Mouse (Mus musculus) hindbrain, embryonic 12.5 days (tissue): Measurements from ENCODE around the gene Cct2. TPM values are rescaled to one million over a fixed set of nuclear protein-coding genes. Genes with fewer than 3 reads are reported as not detected.
A peak's percentile ranks its signal among the peaks of the same experiment; 100 is the strongest.
"Not testable (repeated sequence)": the region's sequence is repeated elsewhere in the genome, so short reads cannot be mapped to it uniquely, and the experiment has no call there.

Source experiments
- ATAC-seq: fragments of 200-750 bp; cut with Nextera tagmentation; 2 replicates; pipeline ENCODE4 v1.8.0; 2017; ENCODE audit warnings: moderate TSS enrichment; ENCODE audit not compliant: low FRiP score
- H3K27ac ChIP-seq: fragments of 300-500 bp; sonication (generic); 2 replicates; pipeline ENCODE4 v1.5.1; 2016; ENCODE audit warnings: mild to moderate bottlenecking
- H3K27me3 ChIP-seq: fragments of 300-500 bp; sonication (generic); 2 replicates; pipeline ENCODE4 v1.6.1; 2016; ENCODE audit warnings: mild to moderate bottlenecking
- H3K36me3 ChIP-seq: fragments of 300-500 bp; sonication (generic); 2 replicates; pipeline ENCODE4 v1.6.1; 2016; ENCODE audit warnings: mild to moderate bottlenecking
- H3K4me1 ChIP-seq: fragments of 300-500 bp; sonication (generic); 2 replicates; pipeline ENCODE4 v1.6.1; 2016
- H3K4me2 ChIP-seq: fragments of 300-500 bp; sonication (generic); replicated peaks from 2 replicates; pipeline ENCODE4 v1.6.1; 2016; ENCODE audit warnings: mild to moderate bottlenecking
- H3K4me3 ChIP-seq: fragments of 300-500 bp; sonication (generic); 2 replicates; pipeline ENCODE4 v1.5.1; 2016; ENCODE audit warnings: mild to moderate bottlenecking
- H3K9ac ChIP-seq: fragments of 300-500 bp; sonication (generic); 2 replicates; pipeline ENCODE4 v1.6.1; 2016; ENCODE audit warnings: mild to moderate bottlenecking, moderate library complexity
- H3K9me3 ChIP-seq: fragments of 300-500 bp; sonication (generic); replicated peaks from 2 replicates; pipeline ENCODE4 v1.6.1; 2016; ENCODE audit warnings: mild to moderate bottlenecking
- WGBS: fragments of 180-500 bp; shearing (Covaris S2); methylation state at CpG from one replicate; pipeline ENCODE4 v1.1.7; 2016; 5-methylcytosine and 5-hydroxymethylcytosine counted together
- polyA plus RNA-seq: library from polyadenylated mRNA; unstranded; fragments of >200 nt; fragmentation: Nextera tagmentation; extraction: Ambion mirVana; gene quantifications from 2 replicates; pipeline ENCODE4 v1.2.1, GENCODE M21; 2016

The Cct2 gene
- polyA plus RNA-seq, 1 experiment from 2014 or later, result 247 TPM

- Histone ChIP-seq H3K9me3 (no peaks in the 10 kb centered on the region), H3K4me3 (no peak overlapping the region), H3K27me3 (no peaks in the 10 kb centered on the region), H3K36me3 (peaks cover 54% of the 10 kb centered on the region), H3K27ac (no peak overlapping the region), H3K4me1 (peaks cover 10% of the 10 kb centered on the region), H3K4me2 (no peak overlapping the region), H3K9ac (no peak overlapping the region)
- 82% methylated on average over 4 of the region's 4 CpGs for WGBS
- ATAC-seq, result no peak
Measured at GRCm38 (mm10) chr10:117049253-117049652, 14.4 kb downstream of the Cct2 start.

GRCm38 (mm10) chr10:117045175-117046056 is 18.2 kb downstream of the Cct2 start, which contains the start of gene Lrrc10:
TSS of gene Lrrc10 (plus strand) at chr10:117045341.
- WGBS, result 38% methylated on average over 40 of the region's 40 CpGs
- ATAC-seq, result no peak
- H3K4me3 ChIP-seq, result no peak within 1 kb of the TSS
- H3K9ac ChIP-seq, result peak within 1 kb of the TSS; percentile 24; the same call in 1 of the 2 replicates
- H3K36me3 ChIP-seq, result peaks cover 17% of the 10 kb centered on the region
- H3K27ac ChIP-seq, result no peak within 1 kb of the TSS
- no peaks in the 10 kb centered on the region for H3K27me3 ChIP-seq
- H3K4me1 ChIP-seq, result peaks cover 10% of the 10 kb centered on the region
- peak within 1 kb of the TSS; percentile 34 for H3K4me2 ChIP-seq
- H3K9me3 ChIP-seq, result no peaks in the 10 kb centered on the region

- Histone ChIP-seq H3K4me2 (peak overlapping the region; percentile 13; the same call in 1 of the 2 replicates), H3K4me1 (peaks cover 10% of the 10 kb centered on the region)
- H3K36me3 ChIP-seq, H3K9me3 ChIP-seq, H3K27ac ChIP-seq, H3K4me3 ChIP-seq, ATAC-seq, H3K9ac ChIP-seq, H3K27me3 ChIP-seq: not testable (repeated sequence)
- 44% methylated on average over 16 of the region's 16 CpGs for WGBS
Measured at GRCm38 (mm10) chr10:117043497-117044166, 20.0 kb downstream of the Cct2 start.

DNA sequence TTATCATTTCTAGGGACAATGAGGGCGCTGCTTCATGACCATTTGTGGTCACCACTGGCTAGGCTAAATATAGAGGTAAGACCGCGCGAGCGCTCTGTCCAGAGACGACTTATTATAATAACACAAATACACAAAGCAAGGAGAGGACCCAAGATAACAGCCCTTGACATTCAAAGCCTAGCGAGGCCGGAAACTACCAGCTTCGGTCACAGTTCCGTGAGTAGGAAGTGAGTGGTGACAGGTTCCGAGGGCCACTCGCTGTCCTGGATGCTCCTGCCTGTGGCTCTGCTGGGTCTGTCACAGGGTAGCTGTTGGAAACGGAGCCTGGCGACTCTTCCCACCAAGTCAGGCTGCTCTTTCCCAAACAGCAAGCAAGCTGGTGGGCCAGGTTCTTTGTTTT is 21.3 kb downstream of the Cct2 start:
- no peaks in the 10 kb centered on the region for H3K9me3 ChIP-seq
- H3K4me2 ChIP-seq, result no peak overlapping the region
- ATAC-seq, result no peak
- no peak overlapping the region for H3K27ac ChIP-seq
- no peak overlapping the region for H3K9ac ChIP-seq
- WGBS, result 88% methylated on average over 14 of the region's 14 CpGs
- peaks cover 10% of the 10 kb centered on the region for H3K4me1 ChIP-seq
- H3K36me3 ChIP-seq, result no peaks in the 10 kb centered on the region
- no peaks in the 10 kb centered on the region for H3K27me3 ChIP-seq
- no peak overlapping the region for H3K4me3 ChIP-seq

GRCm38 (mm10) chr10:117040355-117040754 is 23.3 kb downstream of the Cct2 start:
- Histone ChIP-seq H3K4me1 (peaks cover 3% of the 10 kb centered on the region), H3K4me3 (no peak overlapping the region), H3K36me3 (no peaks in the 10 kb centered on the region), H3K9ac (no peak overlapping the region), H3K4me2 (no peak overlapping the region), H3K27ac (no peak overlapping the region), H3K27me3 (no peaks in the 10 kb centered on the region), H3K9me3 (no peaks in the 10 kb centered on the region)
- 66% methylated on average over 6 of the region's 6 CpGs for WGBS
- ATAC-seq, result no peak

- Histone ChIP-seq H3K9me3 (no peaks in the 10 kb centered on the region), H3K4me2 (no peak overlapping the region), H3K9ac (no peak overlapping the region), H3K27me3 (no peaks in the 10 kb centered on the region), H3K36me3 (no peaks in the 10 kb centered on the region), H3K4me1 (peaks cover 5% of the 10 kb centered on the region), H3K4me3 (no peak overlapping the region), H3K27ac (no peak overlapping the region)
- no peak for ATAC-seq
- WGBS, result 34% methylated on average over 8 of the region's 8 CpGs
Measured at GRCm38 (mm10) chr10:117033785-117034184, 29.8 kb downstream of the Cct2 start.

DNA sequence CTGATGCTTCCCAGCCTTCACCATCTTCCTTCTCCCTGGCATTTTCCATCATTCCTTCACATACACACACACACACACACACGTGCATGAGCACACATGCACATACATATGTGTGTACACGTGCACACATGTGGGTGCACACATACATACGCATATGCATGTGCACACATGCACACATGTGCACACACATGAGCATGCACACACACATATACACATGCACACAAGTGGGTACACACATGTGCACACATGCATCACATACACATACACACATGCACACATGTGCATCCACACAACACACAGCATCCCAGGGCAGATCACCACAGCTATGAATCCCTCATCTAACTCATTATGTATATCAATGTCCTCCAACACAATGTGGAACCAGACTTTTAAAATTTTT is 32.5 kb downstream of the Cct2 start:
- 90% methylated on average over 3 of the region's 3 CpGs for WGBS
- Histone ChIP-seq H3K4me2 (no peak overlapping the region), H3K9ac (no peak overlapping the region), H3K4me1 (peaks cover 5% of the 10 kb centered on the region), H3K36me3 (no peaks in the 10 kb centered on the region), H3K4me3 (no peak overlapping the region), H3K9me3 (no peaks in the 10 kb centered on the region), H3K27ac (no peak overlapping the region), H3K27me3 (no peaks in the 10 kb centered on the region)
- ATAC-seq, result no peak

GRCm38 (mm10) chr10:117026176-117026575 is 37.4 kb downstream of the Cct2 start:
- WGBS, result 73% methylated on average over 8 of the region's 8 CpGs
- ATAC-seq, result no peak
- H3K4me1 ChIP-seq, result peaks cover 7% of the 10 kb centered on the region

GRCm38 (mm10) chr10:117025776-117026175 is 37.8 kb downstream of the Cct2 start:
- H3K4me3 ChIP-seq, ATAC-seq, H3K27me3 ChIP-seq, H3K9me3 ChIP-seq, H3K9ac ChIP-seq, H3K4me2 ChIP-seq, H3K27ac ChIP-seq, H3K36me3 ChIP-seq: not testable (repeated sequence)
- peaks cover 11% of the 10 kb centered on the region for H3K4me1 ChIP-seq

More at GRCm38 (mm10) chr10:117026176-117026575, 37.4 kb downstream of the Cct2 start:
- Histone ChIP-seq H3K9ac (no peak overlapping the region), H3K4me3 (no peak overlapping the region), H3K36me3 (no peaks in the 10 kb centered on the region), H3K27me3 (peaks cover 8% of the 10 kb centered on the region; the same call in 1 of the 2 replicates), H3K4me2 (no peak overlapping the region), H3K9me3 (no peaks in the 10 kb centered on the region), H3K27ac (no peak overlapping the region)

GRCm38 (mm10) chr10:117023693-117024092 is 39.9 kb downstream of the Cct2 start:
- Histone ChIP-seq H3K4me1 (peaks cover 13% of the 10 kb centered on the region), H3K9me3 (no peaks in the 10 kb centered on the region), H3K9ac (no peak overlapping the region), H3K36me3 (no peaks in the 10 kb centered on the region), H3K4me3 (no peak overlapping the region), H3K27ac (no peak overlapping the region), H3K4me2 (peak overlapping the region; percentile 23), H3K27me3 (peaks cover 8% of the 10 kb centered on the region; the same call in 1 of the 2 replicates)
- WGBS, result 60% methylated on average over 16 of the region's 16 CpGs
- no peak for ATAC-seq

DNA sequence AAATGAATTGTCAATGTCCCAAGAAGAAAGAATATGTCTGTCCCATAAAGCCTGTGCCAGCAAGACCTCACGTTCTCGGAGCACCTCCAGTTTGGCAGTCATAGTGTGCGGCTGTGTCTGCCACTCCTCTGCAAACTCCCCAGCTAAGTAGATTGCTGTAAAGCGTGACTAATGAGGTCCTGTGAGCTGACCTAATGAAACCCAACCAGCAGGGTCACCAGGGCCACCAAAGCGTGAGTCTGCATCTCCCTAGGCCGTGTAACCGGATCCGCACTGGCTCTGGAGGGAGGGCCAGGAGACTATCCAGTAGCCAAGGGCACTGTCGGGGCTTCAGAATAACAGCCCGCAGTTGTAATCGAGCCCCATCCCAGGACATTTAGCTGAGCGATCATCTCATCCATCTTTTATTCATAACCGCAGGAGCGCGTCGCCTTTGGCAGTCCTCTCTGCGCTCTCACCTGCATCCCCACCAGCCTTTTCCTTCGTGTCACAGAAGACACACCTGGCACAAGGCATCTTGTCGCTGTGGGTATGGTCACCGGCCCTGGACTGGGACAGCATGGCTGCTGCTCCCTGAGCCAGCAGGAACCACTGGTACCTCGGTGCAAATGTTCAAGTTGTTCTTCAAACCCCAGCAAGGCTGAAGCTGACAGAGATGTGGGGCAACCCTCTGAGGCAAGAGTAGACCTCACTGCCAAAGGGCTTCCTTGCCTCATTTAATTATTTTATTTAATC is 42.4 kb downstream of the Cct2 start:
- no peak overlapping the region for H3K27ac ChIP-seq
- H3K4me3 ChIP-seq, result no peak overlapping the region
- no peaks in the 10 kb centered on the region for H3K36me3 ChIP-seq
- no peaks in the 10 kb centered on the region for H3K9me3 ChIP-seq
- H3K4me2 ChIP-seq, result peak overlapping the region; percentile 11; the same call in 1 of the 2 replicates
- 22% methylated on average over 21 of the region's 21 CpGs for WGBS
- H3K27me3 ChIP-seq, result peaks cover 8% of the 10 kb centered on the region; the same call in 1 of the 2 replicates
- H3K9ac ChIP-seq, result no peak overlapping the region
- peaks cover 22% of the 10 kb centered on the region for H3K4me1 ChIP-seq
- peak; percentile 74 for ATAC-seq

- Histone ChIP-seq H3K27me3 (no peaks in the 10 kb centered on the region; the same call in 1 of the 2 replicates), H3K9ac (no peak overlapping the region), H3K4me2 (no peak overlapping the region), H3K4me1 (peaks cover 23% of the 10 kb centered on the region), H3K36me3 (no peaks in the 10 kb centered on the region), H3K9me3 (no peaks in the 10 kb centered on the region), H3K4me3 (no peak overlapping the region), H3K27ac (no peak overlapping the region)
- ATAC-seq, result no peak
- 37% methylated on average over 7 of the region's 7 CpGs for WGBS
Measured at GRCm38 (mm10) chr10:117018281-117018840, 45.3 kb downstream of the Cct2 start.
